In the genomic region with DNA sequence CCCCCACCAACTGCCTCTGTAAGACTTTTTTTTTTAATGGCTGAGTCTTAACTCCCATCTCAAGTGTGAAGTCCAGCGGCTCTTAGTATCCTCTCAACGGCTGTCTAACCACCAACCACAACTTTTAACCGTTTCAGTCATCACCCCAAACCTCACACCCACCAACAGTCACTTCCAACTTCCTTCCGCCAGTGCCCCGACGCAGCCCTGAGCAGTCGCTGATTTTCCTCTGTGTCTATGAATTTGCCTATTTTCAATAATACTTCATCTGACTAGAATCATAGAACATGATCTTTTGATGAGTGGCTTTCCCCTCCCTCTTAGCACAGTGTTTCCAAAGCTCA, we compare ENCODE assay signal across 1 mouse cellular context.
TF ChIP-seq lines count a peak whose summit lies in the region.

No protein-coding gene starts in this region.

TF ChIP-seq in MEL, 35 proteins besides CTCF, POLR2A, EP300 and RAD21 (continued from another document):
- TF ChIP-seq SMC3 (IDR thresholded peaks at IDR 0.05; ENCODE audit: low read depth, low read length), result no peak
- no peak for TF ChIP-seq POLR2AphosphoS5 (IDR thresholded peaks at IDR 0.05; ENCODE audit: borderline replicate concordance, low read depth, low read length)
- peak; percentile 88 for TF ChIP-seq ETS1 (IDR thresholded peaks at IDR 0.05; ENCODE audit: low read depth, low read length)
- TF ChIP-seq MAFK (IDR thresholded peaks at IDR 0.05; ENCODE audit: borderline replicate concordance, low read depth, low read length), result peak; percentile 59; the same call in 1 of the 2 replicates
- TF ChIP-seq TCF12 (IDR thresholded peaks at IDR 0.05; ENCODE audit: low read depth, low read length), result peak; percentile 91
- peak; percentile 91 for TF ChIP-seq SIN3A (IDR thresholded peaks at IDR 0.05; ENCODE audit: low read length)
- no peak; the same call in 1 of the 2 replicates for TF ChIP-seq NELFE (IDR thresholded peaks at IDR 0.05; ENCODE audit: low read depth, low read length)
- peak; percentile 19; the same call in 1 of the 2 replicates for TF ChIP-seq TAL1 (IDR thresholded peaks at IDR 0.05; ENCODE audit: low read length)
- TF ChIP-seq MAZ (IDR thresholded peaks at IDR 0.05; ENCODE audit: low read depth, low read length), result peak; percentile 92
- TF ChIP-seq MEF2A (IDR thresholded peaks at IDR 0.05; ENCODE audit: extremely low read depth, insufficient replicate concordance, low read depth, low read length, poor library complexity, severe bottlenecking), result no peak
- peak; percentile 41; the same call in 1 of the 2 replicates for TF ChIP-seq GATA1 (IDR thresholded peaks at IDR 0.05; ENCODE audit: low read depth, low read length)
- 0 out of 2 replicates have a peak, but pooled peaks have one; percentile 6 for TF ChIP-seq ELF1 (IDR thresholded peaks at IDR 0.05; ENCODE audit: low read depth, low read length)
- peak; percentile 96 for TF ChIP-seq ZNF384 (IDR thresholded peaks at IDR 0.05; ENCODE audit: low read depth, low read length)
- peak; percentile 100 for TF ChIP-seq MYB (IDR thresholded peaks at IDR 0.05; ENCODE audit: low read depth, low read length)
- TF ChIP-seq MYC (IDR thresholded peaks at IDR 0.05; ENCODE audit: low read depth, low read length), result 0 out of 2 replicates have a peak, but pooled peaks have one; percentile 11
- TF ChIP-seq BHLHE40 (IDR thresholded peaks at IDR 0.05; ENCODE audit: borderline replicate concordance, low read depth, low read length), result peak; percentile 63; the same call in 1 of the 2 replicates
- TF ChIP-seq MAX (IDR thresholded peaks at IDR 0.05; ENCODE audit: low read length), result no peak
- TF ChIP-seq GABPA (IDR thresholded peaks at IDR 0.05; ENCODE audit: low read depth, low read length), result peak; percentile 17; the same call in 1 of the 2 replicates
- TF ChIP-seq ZC3H11A (IDR thresholded peaks at IDR 0.05; ENCODE audit: low read depth, low read length), result no peak
- TF ChIP-seq POLR2AphosphoS2 (IDR thresholded peaks at IDR 0.05; ENCODE audit: low read length), result peak; percentile 72
- 0 out of 2 replicates have a peak, but pooled peaks have one; percentile 29 for TF ChIP-seq TBP (IDR thresholded peaks at IDR 0.05; ENCODE audit: low read depth, low read length)
- TF ChIP-seq ZMIZ1 (IDR thresholded peaks at IDR 0.05; ENCODE audit: low read depth, low read length), result 0 out of 2 replicates have a peak, but pooled peaks have one; percentile 56
- no peak for TF ChIP-seq UBTF (IDR thresholded peaks at IDR 0.05; ENCODE audit: borderline replicate concordance, insufficient read depth, low read depth, low read length)
- no peak for TF ChIP-seq USF2 (IDR thresholded peaks at IDR 0.05; ENCODE audit: borderline replicate concordance in 1 of 2, insufficient read depth in 1 of 2, low read depth in 1 of 2, low read length in 2 of 2)
- TF ChIP-seq USF1 (IDR thresholded peaks at IDR 0.05; ENCODE audit: low read depth, low read length), result no peak
- no peak for TF ChIP-seq HCFC1 (IDR thresholded peaks at IDR 0.05; ENCODE audit: low read depth, low read length)
- TF ChIP-seq CHD1 (IDR thresholded peaks at IDR 0.05; ENCODE audit: low read depth, low read length), result peak; percentile 22; the same call in 1 of the 2 replicates
- no peak for TF ChIP-seq NRF1 (IDR thresholded peaks at IDR 0.05; ENCODE audit: insufficient read depth, low read depth, low read length, poor library complexity, severe bottlenecking)
- peak; percentile 36; the same call in 1 of the 2 replicates for TF ChIP-seq KAT2A (conservative IDR thresholded peaks at IDR 0.05; ENCODE audit: low read depth, low read length)
- 0 out of 2 replicates have a peak, but pooled peaks have one; percentile 32 for TF ChIP-seq E2F4 (IDR thresholded peaks at IDR 0.05; ENCODE audit: borderline replicate concordance, low read depth, low read length)
TF ChIP-seq in MEL: peak in this region for 22.
